Mouse (Mus musculus) kidney, adult 9 months (tissue): ENCODE results near the gene Padi4.

Experiments
- DNase-seq: peaks from one replicate; pipeline ENCODE4 v3.0.0; 2022

Padi4 gene

GRCm38 (mm10) chr4:140774025-140774800 lies at the start of gene Padi4:
Padi4 (minus strand) TSS chr4:140774236.
- no peak for DNase-seq

GRCm38 (mm10) chr4:140821988-140822387 lies 48.0 kb upstream of the Padi4 start:
- peak; percentile 52 for DNase-seq

GRCm38 (mm10) chr4:140817413-140817812 lies 43.4 kb upstream of the Padi4 start:
- DNase-seq, result no peak

GRCm38 (mm10) chr4:140815996-140816917 lies 42.2 kb upstream of the Padi4 start:
- DNase-seq, result peak; percentile 83

- no peak for DNase-seq
Measured at GRCm38 (mm10) chr4:140815496-140815895, 41.5 kb upstream of the Padi4 start.

- peak; percentile 44 for DNase-seq
Measured at GRCm38 (mm10) chr4:140814241-140815225, 40.5 kb upstream of the Padi4 start.

GRCm38 (mm10) chr4:140813358-140814185 lies 39.5 kb upstream of the Padi4 start:
- DNase-seq, result no peak

- DNase-seq, result peak; percentile 26
Measured at GRCm38 (mm10) chr4:140812609-140813008, 38.6 kb upstream of the Padi4 start.

GRCm38 (mm10) chr4:140812191-140812590 lies 38.2 kb upstream of the Padi4 start:
- DNase-seq, result no peak

- no peak for DNase-seq
Measured at GRCm38 (mm10) chr4:140810458-140811260, 36.6 kb upstream of the Padi4 start, which contains the start of gene Padi3. Padi3 (minus strand) TSS chr4:140810648.

GRCm38 (mm10) chr4:140809118-140809517 lies 35.1 kb upstream of the Padi4 start:
- no peak for DNase-seq

- DNase-seq, result no peak
Measured at GRCm38 (mm10) chr4:140804601-140805000, 30.6 kb upstream of the Padi4 start.

GRCm38 (mm10) chr4:140801364-140801763 lies 27.3 kb upstream of the Padi4 start:
- no peak for DNase-seq

GRCm38 (mm10) chr4:140796786-140797185 lies 22.8 kb upstream of the Padi4 start:
- no peak for DNase-seq

- no peak for DNase-seq
Measured at GRCm38 (mm10) chr4:140794678-140795077, 20.6 kb upstream of the Padi4 start.

GRCm38 (mm10) chr4:140793795-140794194 lies 19.8 kb upstream of the Padi4 start:
- no peak for DNase-seq

- no peak for DNase-seq
Measured at GRCm38 (mm10) chr4:140792584-140792983, 18.5 kb upstream of the Padi4 start.

- DNase-seq, result no peak
Measured at GRCm38 (mm10) chr4:140791071-140791470, 17.0 kb upstream of the Padi4 start.

GRCm38 (mm10) chr4:140789983-140790382 lies 15.9 kb upstream of the Padi4 start:
- no peak for DNase-seq

- DNase-seq, result peak; percentile 79
Measured at GRCm38 (mm10) chr4:140788983-140789382, 14.9 kb upstream of the Padi4 start.

- DNase-seq, result no peak
Measured at GRCm38 (mm10) chr4:140788264-140788663, 14.2 kb upstream of the Padi4 start.
